Mouse (Mus musculus): ENCODE data around the gene Gpx3. TPM values are rescaled to one million over a fixed set of nuclear protein-coding genes. Genes with fewer than 3 reads are reported as not detected.

Gene Gpx3
- total RNA-seq, 2 experiments from 2014 or later: 8.6 to 9.7 TPM

Other genes with a start within 250 kb of the Gpx3 start
- 100 to 1,000 TPM; 143 to 149 TPM for gene Cdc42se2, start 114.8 kb upstream of the Gpx3 start, total RNA-seq (2021)
- gene Lyrm7, start 41.5 kb upstream of the Gpx3 start, total RNA-seq (2021): 10 to 100 TPM; 26.2 to 27.2 TPM
- 100 to 1,000 TPM; 236 to 265 TPM for gene Hint1, start 36.1 kb upstream of the Gpx3 start, total RNA-seq (2021)
- 10 to 100 TPM; 36.4 to 40.0 TPM for gene Tnip1, start 60.5 kb downstream of the Gpx3 start, total RNA-seq (2021)
- gene Anxa6, start 131.0 kb downstream of the Gpx3 start, total RNA-seq (2021): 10 to 100 TPM; 81.1 to 89.5 TPM
- under 1 TPM; 0.32 to 0.37 TPM for gene Ccdc69, start 175.7 kb downstream of the Gpx3 start, total RNA-seq (2021)
- 10 to 100 TPM; 38.4 to 41.4 TPM for gene Gm2a, start 195.7 kb downstream of the Gpx3 start, total RNA-seq (2021)
- not detected for gene Slc36a3, start 249.3 kb downstream of the Gpx3 start, total RNA-seq (2021)